8 mouse cellular contexts compared by ENCODE assay signal in the genomic region with DNA sequence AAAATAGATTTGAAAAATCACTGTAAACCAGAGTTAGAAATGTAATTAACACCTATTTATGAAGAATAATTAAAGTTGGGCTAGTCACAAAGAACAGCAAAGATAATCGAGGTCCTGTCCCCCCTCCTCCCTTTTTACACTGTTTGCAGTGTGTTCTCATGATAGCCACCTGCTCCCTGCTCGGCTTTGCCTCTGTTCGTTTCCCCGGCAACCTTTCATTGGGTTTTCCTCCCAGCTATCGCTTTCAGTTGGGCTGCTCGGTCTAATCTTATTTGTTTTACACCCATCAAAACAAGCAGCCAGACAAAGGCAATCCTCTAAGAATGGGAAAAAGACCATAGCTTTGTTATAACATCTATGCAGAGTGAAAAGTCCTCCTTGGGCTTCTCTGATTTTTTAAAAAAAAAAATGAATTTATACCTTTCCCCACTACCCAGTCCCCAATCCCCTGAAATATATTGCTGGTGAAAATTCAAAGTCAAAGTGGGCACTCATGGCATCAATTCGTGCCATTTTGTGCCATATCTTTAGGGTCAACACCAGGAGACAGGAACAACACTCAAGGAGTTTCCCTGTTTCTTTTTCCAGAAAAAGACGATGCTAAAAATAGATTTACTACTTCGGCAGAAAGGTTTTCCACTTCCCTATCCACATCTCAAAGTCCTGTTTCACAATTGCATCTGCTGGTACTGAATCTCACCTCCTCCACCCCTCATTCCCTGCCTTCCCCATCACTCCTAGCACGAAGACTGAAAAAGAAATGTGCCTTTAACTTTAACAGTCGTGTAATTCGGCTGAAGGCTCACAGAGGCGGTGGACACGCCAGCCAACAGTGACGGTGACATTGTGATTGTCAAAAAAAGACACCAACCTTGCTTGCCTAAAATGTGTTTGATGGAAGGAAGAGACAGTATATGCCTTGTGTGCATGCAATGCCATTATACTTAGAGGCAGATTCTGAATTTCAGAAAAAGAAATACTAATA.
DNase-seq lines count a peak whose midpoint lies in the region; ATAC-seq and TF ChIP-seq lines count a peak whose summit lies in the region.
"Had no signal": no experiment of that assay in that cellular context is flagged by ENCODE, and none has a peak within 500 bp of the region (broad histone marks: within the 10 kb centered on the region; RNA-seq: fewer than 3 reads in every experiment).

No protein-coding gene starts in this region.

- TF ChIP-seq CTCF in thymus, adult 2 months (IDR thresholded peaks at IDR 0.05; ENCODE audit: borderline replicate concordance, control insufficient read depth, extremely low read depth, insufficient read depth, low read length, poor library complexity): no peak
- TF ChIP-seq CTCF in olfactory bulb, adult 2 months (IDR thresholded peaks at IDR 0.05; ENCODE audit: insufficient read depth, low read depth, low read length): no peak

- TF ChIP-seq POLR2A in thymus, adult 2 months (IDR thresholded peaks at IDR 0.05; ENCODE audit: control insufficient read depth, extremely low read depth, insufficient read depth, low read length, poor library complexity): no peak
- no peak for TF ChIP-seq POLR2A in olfactory bulb, adult 2 months (IDR thresholded peaks at IDR 0.05; ENCODE audit: insufficient read depth, low read depth, low read length)

- H3K36me3 ChIP-seq in thymus, adult 2 months (ENCODE audit: control insufficient read depth, insufficient read depth, low read length): no peaks in the 10 kb centered on the region
- H3K36me3 ChIP-seq in embryonic facial prominence, embryonic 13.5 days: no peaks in the 10 kb centered on the region
- no peaks in the 10 kb centered on the region for H3K36me3 ChIP-seq in liver, embryonic 12.5 days

- no peaks in the 10 kb centered on the region; the same call in 1 of the 2 replicates for H3K4me1 ChIP-seq in thymus, adult 2 months (replicated peaks; ENCODE audit: control insufficient read depth, insufficient read depth, low read length)
- 0 out of 2 replicates have a peak, but pooled peaks cover 5% of the 10 kb centered on the region for H3K4me1 ChIP-seq in embryonic facial prominence, embryonic 13.5 days
- H3K4me1 ChIP-seq in olfactory bulb, adult 2 months (ENCODE audit: control insufficient read depth, insufficient read depth, low read length): 0 out of 2 replicates have a peak, but pooled peaks cover 2% of the 10 kb centered on the region
- no peaks in the 10 kb centered on the region for H3K4me1 ChIP-seq in liver, embryonic 12.5 days

- H3K27me3 ChIP-seq in thymus, adult 2 months (ENCODE audit: control insufficient read depth, insufficient read depth, low read length): no peaks in the 10 kb centered on the region
- no peaks in the 10 kb centered on the region for H3K27me3 ChIP-seq in embryonic facial prominence, embryonic 13.5 days
- no peaks in the 10 kb centered on the region for H3K27me3 ChIP-seq in liver, embryonic 12.5 days (replicated peaks)

- ATAC-seq in embryonic facial prominence, embryonic 13.5 days (ENCODE audit: insufficient number of reproducible peaks, insufficient read depth, low FRiP score, low TSS enrichment, low read depth): no peak
- ATAC-seq in liver, embryonic 12.5 days: no peak

- peak overlapping the region; percentile 36 for H3K4me2 ChIP-seq in embryonic facial prominence, embryonic 13.5 days
- no peak overlapping the region for H3K4me2 ChIP-seq in liver, embryonic 12.5 days

- 5% methylated on average over 15 of the region's 15 CpGs for WGBS in thymus, adult 2 months
- 31% methylated on average over 15 of the region's 15 CpGs for WGBS in embryonic facial prominence, embryonic 13.5 days
- 6% methylated on average over 15 of the region's 15 CpGs for WGBS in olfactory bulb, adult 2 months
- WGBS in liver, embryonic 12.5 days (ENCODE audit: insufficient replicate concordance): 28% methylated on average over 15 of the region's 15 CpGs

- no peak overlapping the region for H3K27ac ChIP-seq in thymus, adult 2 months (ENCODE audit: control insufficient read depth, insufficient read depth, low read length)
- H3K27ac ChIP-seq in embryonic facial prominence, embryonic 13.5 days: no peak overlapping the region
- H3K27ac ChIP-seq in olfactory bulb, adult 2 months (ENCODE audit: insufficient read depth, low read depth, low read length): peak overlapping the region; percentile 31; the same call in 1 of the 2 replicates
- no peak overlapping the region for H3K27ac ChIP-seq in liver, embryonic 12.5 days
- H3K27ac ChIP-seq: liver, embryonic 14.5 days had no signal

- intact Hi-C loops in gastrocnemius, postnatal 14 days (cut with DNase I; ENCODE audit: low total_unique reads): no loop called here

- no peaks in the 10 kb centered on the region for H3K9me3 ChIP-seq in embryonic facial prominence, embryonic 13.5 days
- no peaks in the 10 kb centered on the region for H3K9me3 ChIP-seq in liver, embryonic 12.5 days (replicated peaks)

- H3K9ac ChIP-seq in embryonic facial prominence, embryonic 13.5 days: no peak overlapping the region
- H3K9ac ChIP-seq in liver, embryonic 12.5 days: no peak overlapping the region
- H3K9ac ChIP-seq: liver, embryonic 14.5 days had no signal

- no peak overlapping the region for H3K4me3 ChIP-seq in thymus, adult 2 months (ENCODE audit: control insufficient read depth, insufficient read depth, low read length)
- H3K4me3 ChIP-seq in embryonic facial prominence, embryonic 13.5 days: no peak overlapping the region
- peak overlapping the region; percentile 29 for H3K4me3 ChIP-seq in olfactory bulb, adult 2 months (ENCODE audit: insufficient read depth, low read depth, low read length)
- H3K4me3 ChIP-seq in liver, embryonic 12.5 days: no peak overlapping the region

- DNase-seq in thymus, adult 2 months: peak; percentile 2
- DNase-seq in thymus, postnatal 25 days: no peak
- DNase-seq in layer of hippocampus, postnatal 10 days (ENCODE audit: low spot score in 2 of 2): peak; percentile 52 to 57
- DNase-seq in gastrocnemius, postnatal 14 days: no peak

Comparison
In these comparisons a context has a peak if more than half of its experiments do, and no peak if none do; other contexts are left out.
1. DNase-seq: peak in thymus, adult 2 months (single experiment) and layer of hippocampus, postnatal 10 days (2 of 2); none in thymus, postnatal 25 days (single experiment) and gastrocnemius, postnatal 14 days (single experiment).